In genomic region chr3:136450361-136450895, GRCm38 (mm10) we compare ENCODE assay signal across 20 mouse cellular contexts.
"Had no signal": no experiment of that assay in that cellular context is flagged by ENCODE, and none has a peak within 500 bp of the region (broad histone marks: within the 10 kb centered on the region; RNA-seq: fewer than 3 reads in every experiment).

No protein-coding gene starts in this region.

- H3K36me3 ChIP-seq: limb, embryonic 10.5 days; limb, embryonic 13.5 days; liver, embryonic 12.5 days; liver, embryonic 15.5 days; lung, embryonic 15.5 days; midbrain, embryonic 10.5 days; midbrain, embryonic 13.5 days had no signal

- H3K27ac ChIP-seq: limb, embryonic 10.5 days; limb, embryonic 13.5 days; liver, embryonic 12.5 days; liver, embryonic 15.5 days; lung, embryonic 15.5 days; midbrain, embryonic 10.5 days; midbrain, embryonic 13.5 days had no signal

- H3K27me3 ChIP-seq: limb, embryonic 13.5 days; liver, embryonic 12.5 days; liver, embryonic 15.5 days; lung, embryonic 15.5 days; midbrain, embryonic 13.5 days had no signal

- H3K9me3 ChIP-seq: limb, embryonic 10.5 days; limb, embryonic 13.5 days; liver, embryonic 12.5 days; liver, embryonic 15.5 days; lung, embryonic 15.5 days; megakaryocyte, embryonic 14.5 days; midbrain, embryonic 10.5 days; midbrain, embryonic 13.5 days had no signal

- H3K4me3 ChIP-seq: limb, embryonic 10.5 days; limb, embryonic 13.5 days; liver, embryonic 12.5 days; liver, embryonic 15.5 days; lung, embryonic 15.5 days; megakaryocyte, embryonic 14.5 days; midbrain, embryonic 10.5 days; midbrain, embryonic 13.5 days had no signal

- H3K4me2 ChIP-seq: limb, embryonic 13.5 days; liver, embryonic 12.5 days; liver, embryonic 15.5 days; lung, embryonic 15.5 days; midbrain, embryonic 13.5 days had no signal

- H3K4me1 ChIP-seq: limb, embryonic 10.5 days; limb, embryonic 13.5 days; liver, embryonic 12.5 days; liver, embryonic 15.5 days; lung, embryonic 15.5 days; megakaryocyte, embryonic 14.5 days had no signal

- ATAC-seq: liver, embryonic 12.5 days; midbrain, embryonic 13.5 days; midbrain, embryonic 16.5 days had no signal

- H3K9ac ChIP-seq: limb, embryonic 13.5 days; liver, embryonic 12.5 days; liver, embryonic 15.5 days; lung, embryonic 15.5 days; midbrain, embryonic 13.5 days had no signal

- DNase-seq: kidney, adult 18-20 months; kidney, adult 9 months; kidney, postnatal 14 days; kidney, postnatal 4 days; liver; lung, adult 18-20 months; lung, postnatal 10 days; lung, postnatal 36 days; thymus, adult 2 months; thymus, postnatal 14 days; thymus, postnatal 4 days had no signal
